Mouse (Mus musculus) MEL (cell line): ENCODE data around the gene Adam8. TPM values are rescaled to one million over a fixed set of nuclear protein-coding genes. Genes with fewer than 3 reads are reported as not detected.
A peak's percentile ranks its signal among the peaks of the same experiment; 100 is the strongest.

Source experiments
- DNase-seq: peaks from one replicate; pipeline ENCODE4 v3.0.0; 2011; ENCODE audit warnings: low read depth, low spot score
- H3K27ac ChIP-seq: 2 replicates; pipeline ENCODE4 v1.5.1; 2012; ENCODE audit warnings: low read depth, mild to moderate bottlenecking, control low read depth, low read length, moderate library complexity; ENCODE audit not compliant: control insufficient read depth
- H3K27me3 ChIP-seq, 2 experiments: fragments of 150-350 bp in 1 of 2; sonication (generic) in 1 of 2; 2 replicates each; pipeline ENCODE4 v1.6.1; 2012; ENCODE audit warnings: low read length in 2 of 2, mild to moderate bottlenecking in 2 of 2, improper control_type of control experiment in 1 of 2, moderate library complexity in 1 of 2; ENCODE audit not compliant: insufficient read depth in 2 of 2, control insufficient read depth in 1 of 2
- H3K36me3 ChIP-seq, 2 experiments: 2 replicates each; pipeline ENCODE4 v1.6.1; 2012 to 2014; ENCODE audit warnings: low read length in 2 of 2, improper control_type of control experiment in 1 of 2, inconsistent platforms in 1 of 2, mild to moderate bottlenecking in 1 of 2; ENCODE audit not compliant: insufficient read depth in 2 of 2, control insufficient read depth in 1 of 2
- H3K4me1 ChIP-seq, 2 experiments: fragments of 150-350 bp in 1 of 2; sonication (generic) in 1 of 2; 2 replicates each; pipeline ENCODE4 v1.6.1; 2012; ENCODE audit warnings: low read length in 2 of 2, improper control_type of control experiment in 1 of 2, mild to moderate bottlenecking in 1 of 2; ENCODE audit not compliant: insufficient read depth in 2 of 2, control insufficient read depth in 1 of 2
- H3K4me3 ChIP-seq, 2 experiments: fragments of 150-350 bp in 1 of 2; sonication (generic) in 1 of 2; 2 replicates each; pipeline ENCODE4 v1.5.1; 2012; ENCODE audit warnings: low read depth in 2 of 2, low read length in 2 of 2, mild to moderate bottlenecking in 2 of 2, moderate library complexity in 2 of 2, control low read depth in 1 of 2, improper control_type of control experiment in 1 of 2; ENCODE audit not compliant: control insufficient read depth in 1 of 2, insufficient read depth in 1 of 2
- H3K79me2 ChIP-seq: 2 replicates; pipeline ENCODE4 v1.6.1; 2012; ENCODE audit warnings: mild to moderate bottlenecking, low read length, moderate library complexity; ENCODE audit not compliant: control insufficient read depth, poor library complexity, insufficient read depth
- H3K9ac ChIP-seq: 2 replicates; pipeline ENCODE4 v1.6.1; 2012; ENCODE audit warnings: low read depth, mild to moderate bottlenecking, control low read depth, low read length, moderate library complexity; ENCODE audit not compliant: control insufficient read depth, poor library complexity, severe bottlenecking
- H3K9me3 ChIP-seq: fragments of 150-350 bp; sonication (generic); replicated peaks from 2 replicates; pipeline ENCODE4 v1.6.1; 2012; ENCODE audit warnings: mild to moderate bottlenecking, low read length, improper control_type of control experiment, moderate library complexity; ENCODE audit not compliant: insufficient read depth
- BHLHE40 ChIP-seq: IDR thresholded peaks from 2 replicates; pipeline ENCODE4 v1.6.1; 2012; ENCODE audit warnings: low read depth, mild to moderate bottlenecking, inconsistent platforms, low read length, improper control_type of control experiment, borderline replicate concordance
- KAT2A ChIP-seq: conservative IDR thresholded peaks from 2 replicates; pipeline ENCODE4 v1.6.1; 2012; ENCODE audit warnings: low read depth, low read length, improper control_type of control experiment, inconsistent platforms
- MAZ ChIP-seq: IDR thresholded peaks from 2 replicates; pipeline ENCODE4 v1.6.1; 2012; ENCODE audit warnings: low read depth, mild to moderate bottlenecking, inconsistent platforms, low read length, improper control_type of control experiment
- MYB ChIP-seq: IDR thresholded peaks from 2 replicates; pipeline ENCODE4 v1.6.1; 2011; ENCODE audit warnings: mild to moderate bottlenecking, low read depth, low read length, improper control_type of control experiment
- MYC ChIP-seq: IDR thresholded peaks from 2 replicates; pipeline ENCODE4 v1.6.1; 2011; ENCODE audit warnings: low read depth, mild to moderate bottlenecking, low read length, improper control_type of control experiment, moderate library complexity
- POLR2A ChIP-seq, 2 experiments: IDR thresholded peaks; 2 replicates each; pipeline ENCODE4 v1.6.1; 2011 to 2012; ENCODE audit warnings: low read length in 2 of 2, mild to moderate bottlenecking in 2 of 2, control low read depth in 1 of 2, improper control_type of control experiment in 1 of 2, low read depth in 1 of 2, moderate library complexity in 1 of 2; ENCODE audit not compliant: control insufficient read depth in 1 of 2, insufficient read depth in 1 of 2, poor library complexity in 1 of 2
- POLR2AphosphoS2 ChIP-seq: IDR thresholded peaks from 2 replicates; pipeline ENCODE4 v1.6.1; 2011; ENCODE audit warnings: low read length, improper control_type of control experiment
- RCOR1 ChIP-seq: IDR thresholded peaks from 2 replicates; pipeline ENCODE4 v1.6.1; 2012; ENCODE audit warnings: low read depth, mild to moderate bottlenecking, inconsistent platforms, low read length, improper control_type of control experiment
- SMC3 ChIP-seq: IDR thresholded peaks from 2 replicates; pipeline ENCODE4 v1.6.1; 2011; ENCODE audit warnings: low read depth, low read length, improper control_type of control experiment
- TCF12 ChIP-seq: IDR thresholded peaks from 2 replicates; pipeline ENCODE4 v1.6.1; 2014; ENCODE audit warnings: low read depth, mild to moderate bottlenecking, inconsistent platforms, low read length, improper control_type of control experiment, moderate library complexity
- USF1 ChIP-seq: IDR thresholded peaks from 2 replicates; pipeline ENCODE4 v1.6.1; 2014; ENCODE audit warnings: low read depth, mild to moderate bottlenecking, inconsistent platforms, low read length, improper control_type of control experiment, moderate library complexity
- USF2 ChIP-seq, 2 experiments: IDR thresholded peaks; 2 replicates each; pipeline ENCODE4 v1.6.1; 2011 to 2012; ENCODE audit warnings: improper control_type of control experiment in 2 of 2, low read length in 2 of 2, borderline replicate concordance in 1 of 2, inconsistent platforms in 1 of 2, low read depth in 1 of 2, mild to moderate bottlenecking in 1 of 2; ENCODE audit not compliant: insufficient read depth in 1 of 2
- ZMIZ1 ChIP-seq: IDR thresholded peaks from 2 replicates; pipeline ENCODE4 v1.6.1; 2012; ENCODE audit warnings: low read depth, mild to moderate bottlenecking, inconsistent platforms, low read length, improper control_type of control experiment, moderate library complexity
- polyA plus RNA-seq, 2 experiments: library from polyadenylated mRNA; stranded (reverse) in 1 of 2; unstranded in 1 of 2; fragments of >175 nt in 1 of 2; fragments of >200 nt in 1 of 2; gene quantifications; 2 replicates each; pipeline versions ENCODE4 v1.2.1 to v1.2.4; 2012; ENCODE audit warnings: low replicate concordance in 2 of 2, low read depth in 1 of 2; ENCODE audit not compliant: insufficient read length in 2 of 2, insufficient read depth in 1 of 2, missing spikeins in 1 of 2
- total RNA-seq: library from RNA; depleted of rRNA; stranded (reverse); fragments of 300-350 nt; gene quantifications from 2 replicates; pipeline ENCODE4 v1.2.3, GENCODE M21; 2012

Adam8 gene
- total and polyA plus RNA-seq, 3 experiments = 0.39 to 0.50 TPM; not detected in 1

GRCm38 (mm10) chr7:139990864-139991394, 1.4 kb downstream of the Adam8 start:
- Histone ChIP-seq H3K9me3 (no peaks in the 10 kb centered on the region), H3K36me3 (peaks cover 0 to 5% of the 10 kb centered on the region in 2 experiments; a peak in 1 of 4 replicates), H3K27me3 (no peaks in the 10 kb centered on the region), H3K4me3 (no peak overlapping the region), H3K4me1 (peaks cover 0 to 7% of the 10 kb centered on the region in 2 experiments; a peak in 2 of 4 replicates), H3K27ac (no peak overlapping the region), H3K79me2 (no peaks in the 10 kb centered on the region), H3K9ac (no peak overlapping the region)
- no peak for DNase-seq
- TF ChIP-seq USF1 (no peak), POLR2A (IDR thresholded peaks at IDR 0.05; ENCODE audit: control insufficient read depth in 1 of 2, insufficient read depth in 1 of 2, low read depth in 1 of 2, low read length in 2 of 2, poor library complexity in 1 of 2) (no peak), KAT2A (no peak), RCOR1 (no peak), SMC3 (no peak), MYC (no peak), ZMIZ1 (no peak), USF2 (IDR thresholded peaks at IDR 0.05; ENCODE audit: borderline replicate concordance in 1 of 2, insufficient read depth in 1 of 2, low read depth in 1 of 2, low read length in 2 of 2) (no peak), TCF12 (no peak)

- Histone ChIP-seq H3K4me3 (no peak overlapping the region), H3K9ac (no peak overlapping the region), H3K27ac (no peak overlapping the region), H3K36me3 (peaks cover 0 to 5% of the 10 kb centered on the region in 2 experiments; a peak in 1 of 4 replicates), H3K79me2 (no peaks in the 10 kb centered on the region), H3K27me3 (no peaks in the 10 kb centered on the region), H3K4me1 (peaks cover 0 to 7% of the 10 kb centered on the region in 2 experiments; a peak in 2 of 4 replicates), H3K9me3 (no peaks in the 10 kb centered on the region)
- DNase-seq = no peak
- TF ChIP-seq POLR2AphosphoS2 (no peak), USF1 (peak; percentile 77), BHLHE40 (peak; percentile 61; the same call in 1 of the 2 replicates)
Observed at GRCm38 (mm10) chr7:139988272-139988671, 4.1 kb downstream of the Adam8 start.

- TF ChIP-seq MAZ (no peak), MYB (no peak), SMC3 (no peak)
- H3K4me1 ChIP-seq = peaks cover 0 to 17% of the 10 kb centered on the region in 2 experiments; a peak in 2 of 4 replicates
- H3K4me3 ChIP-seq = no peak overlapping the region
- no peaks in the 10 kb centered on the region for H3K27me3 ChIP-seq
- peaks cover 0 to 5% of the 10 kb centered on the region in 2 experiments; a peak in 2 of 4 replicates for H3K36me3 ChIP-seq
- H3K27ac ChIP-seq = no peak overlapping the region
- no peak for DNase-seq
- H3K9ac ChIP-seq = no peak overlapping the region
- H3K9me3 ChIP-seq = no peaks in the 10 kb centered on the region
- H3K79me2 ChIP-seq = no peaks in the 10 kb centered on the region
Observed at GRCm38 (mm10) chr7:139984505-139984904, 7.9 kb downstream of the Adam8 start.
